Mouse (Mus musculus): ENCODE results near the gene Mtap.

DNA sequence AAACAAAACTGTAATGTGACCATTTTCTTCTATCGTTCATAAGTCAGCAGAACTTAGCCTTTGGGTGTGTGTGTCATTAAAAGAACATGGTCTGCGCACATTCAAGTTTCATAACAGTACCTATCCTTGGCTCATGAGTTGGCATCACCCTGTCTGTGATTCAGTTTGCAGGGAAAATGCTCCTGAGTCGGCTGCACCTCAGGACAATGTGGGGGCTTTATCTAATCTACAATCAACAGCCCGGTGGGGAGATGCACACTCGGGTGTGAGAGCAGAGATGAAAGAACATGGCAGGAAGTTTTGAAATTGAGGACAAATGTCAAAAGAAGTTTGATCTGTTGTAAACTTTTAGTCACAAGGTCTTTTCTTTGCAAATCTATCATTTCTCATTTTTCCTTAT, 44.8 kb upstream of the Mtap start:
- TF ChIP-seq CEBPB (IDR thresholded peaks at IDR 0.05; ENCODE audit: low read depth) = no peak
- TF ChIP-seq CTCF (IDR thresholded peaks at IDR 0.05; ENCODE audit: control insufficient read depth, insufficient read depth, insufficient read length) = no peak

All from C2C12 (cell line).